Mouse (Mus musculus): Measurements from ENCODE around the gene Cox16. TPM values are rescaled to one million over a fixed set of nuclear protein-coding genes. Genes with fewer than 3 reads are reported as not detected.
"Not testable (repeated sequence)": the region's sequence is repeated elsewhere in the genome, so short reads cannot be mapped to it uniquely, and the experiment has no call there.

Cox16 gene
- total RNA-seq (2021) (10 to 100 TPM; 58.8 to 66.8 TPM), polyA plus RNA-seq (2012; rRNA removed) (56.6 and 78.9 TPM in 2 replicates)
- long read RNA-seq, transcript Cox16-202 (4 exons, 668 nt) = major isoform, 21 of 39 reads
- long read RNA-seq, transcript Cox16-201 (4 exons, 2,007 nt) = minor isoform, 10 of 39 reads
- long read RNA-seq, partial matches to known transcripts = 0 of 39 reads
- long read RNA-seq, other reads (novel, unspliced or antisense) = 2 of 39 reads

DNA sequence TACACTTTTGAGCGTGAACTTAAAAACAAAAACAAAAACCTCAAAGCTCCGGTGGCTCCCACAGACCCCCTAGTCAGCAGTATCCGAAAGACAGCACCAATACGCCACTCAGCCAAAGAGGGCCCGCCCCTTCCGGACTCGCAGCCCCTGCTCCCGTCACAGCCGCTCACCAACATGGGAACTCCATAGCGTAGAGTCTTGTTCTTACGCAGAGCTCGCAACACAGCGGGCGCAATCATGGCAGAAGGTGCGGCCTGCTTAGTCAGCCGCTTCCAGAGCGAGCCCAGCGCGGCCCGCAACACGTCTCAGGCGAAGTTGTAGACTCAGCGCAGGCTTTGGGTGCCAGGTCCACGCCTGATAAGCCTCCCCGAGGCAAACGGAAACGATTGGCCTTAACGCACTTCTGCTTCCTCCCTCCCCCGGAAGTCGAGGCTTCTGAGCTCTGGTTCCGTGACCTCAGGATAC is at the start of gene Cox16:
Gene Cox16 (minus strand): TSS at position 401 of the 465 bp plus-strand sequence.
- Histone ChIP-seq H3K79me2 (replicated peaks; ENCODE audit: control insufficient read depth, insufficient read depth, low read length) (peaks cover 3% of the 10 kb centered on the region), H3K27ac (peak within 1 kb of the TSS; percentile 96), H3K9ac (ENCODE audit: low read depth, low read length) (peak within 1 kb of the TSS; percentile 79), H3K27me3 (ENCODE audit: control insufficient read depth, insufficient read depth, low read length) (no peaks in the 10 kb centered on the region), H3K4me1 (ENCODE audit: control insufficient read depth, insufficient read depth, low read length) (no peaks in the 10 kb centered on the region), H3K4me3 (peak within 1 kb of the TSS; percentile 94), H3K36me3 (ENCODE audit: control insufficient read depth, insufficient read depth, low read length) (no peaks in the 10 kb centered on the region)
- peak; percentile 79 for TF ChIP-seq POLR2A (IDR thresholded peaks at IDR 0.05; ENCODE audit: insufficient read depth, low read depth, low read length)
- TF ChIP-seq EP300 (IDR thresholded peaks at IDR 0.05; ENCODE audit: insufficient read depth, low read depth, low read length) = 0 out of 2 replicates have a peak, but pooled peaks have one; percentile 19
- no peak for TF ChIP-seq CTCF (IDR thresholded peaks at IDR 0.05)
- DNase-seq = peak; percentile 91 to 94
- intact Hi-C loops (cut with DNase I) = loop anchor here (5.0 to 10.0 kb wide), 3 partner anchors 48 to 630 kb away; partner anchors contain the start of genes Gm20498, Med6 and Synj2bp
- WGBS = under 1% methylated on average over 31 of the region's 31 CpGs

DNA sequence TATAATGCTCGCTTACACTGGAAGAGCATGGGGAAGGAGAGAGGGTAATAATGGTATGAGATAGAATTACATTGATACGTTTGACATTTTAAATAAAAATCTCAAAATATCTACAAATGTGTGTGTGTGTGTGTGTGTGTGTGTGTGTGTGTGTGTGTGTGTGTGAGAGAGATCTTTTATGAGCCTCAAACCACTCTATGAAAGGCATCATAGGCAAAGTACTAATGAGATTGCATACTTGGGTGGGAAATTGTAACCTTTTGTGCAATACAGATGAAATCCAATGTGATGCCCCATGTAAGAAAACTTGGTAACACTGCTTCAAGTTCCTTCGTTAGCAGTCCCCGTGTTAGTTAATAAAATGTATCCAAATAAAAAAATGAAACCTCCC is 48.1 kb upstream of the Cox16 start:
- no peak for DNase-seq
- peaks cover 1% of the 10 kb centered on the region; the same call in 1 of the 2 replicates for H3K4me1 ChIP-seq (ENCODE audit: control insufficient read depth, insufficient read depth, low read length)
- WGBS = 39% methylated on average over 4 of the region's 4 CpGs
- peak overlapping the region; percentile 91 for H3K9ac ChIP-seq (ENCODE audit: low read depth, low read length)
- 0 out of 2 replicates have a peak, but pooled peaks cover 2% of the 10 kb centered on the region for H3K36me3 ChIP-seq (ENCODE audit: control insufficient read depth, insufficient read depth, low read length)
- no peaks in the 10 kb centered on the region for H3K27me3 ChIP-seq (ENCODE audit: control insufficient read depth, insufficient read depth, low read length)
- peak overlapping the region; percentile 85 for H3K27ac ChIP-seq
- H3K4me3 ChIP-seq = peak overlapping the region; percentile 83
- no peak for TF ChIP-seq CTCF (IDR thresholded peaks at IDR 0.05)
- no peak for TF ChIP-seq EP300 (IDR thresholded peaks at IDR 0.05; ENCODE audit: insufficient read depth, low read depth, low read length)
- TF ChIP-seq POLR2A (IDR thresholded peaks at IDR 0.05; ENCODE audit: insufficient read depth, low read depth, low read length) = no peak
- peaks cover 2% of the 10 kb centered on the region for H3K79me2 ChIP-seq (replicated peaks; ENCODE audit: control insufficient read depth, insufficient read depth, low read length)
- intact Hi-C loops (cut with DNase I) = loop anchor here (5.0 kb wide), 2 partner anchors 51 to 59 kb away; no protein-coding TSS in a partner anchor

DNA sequence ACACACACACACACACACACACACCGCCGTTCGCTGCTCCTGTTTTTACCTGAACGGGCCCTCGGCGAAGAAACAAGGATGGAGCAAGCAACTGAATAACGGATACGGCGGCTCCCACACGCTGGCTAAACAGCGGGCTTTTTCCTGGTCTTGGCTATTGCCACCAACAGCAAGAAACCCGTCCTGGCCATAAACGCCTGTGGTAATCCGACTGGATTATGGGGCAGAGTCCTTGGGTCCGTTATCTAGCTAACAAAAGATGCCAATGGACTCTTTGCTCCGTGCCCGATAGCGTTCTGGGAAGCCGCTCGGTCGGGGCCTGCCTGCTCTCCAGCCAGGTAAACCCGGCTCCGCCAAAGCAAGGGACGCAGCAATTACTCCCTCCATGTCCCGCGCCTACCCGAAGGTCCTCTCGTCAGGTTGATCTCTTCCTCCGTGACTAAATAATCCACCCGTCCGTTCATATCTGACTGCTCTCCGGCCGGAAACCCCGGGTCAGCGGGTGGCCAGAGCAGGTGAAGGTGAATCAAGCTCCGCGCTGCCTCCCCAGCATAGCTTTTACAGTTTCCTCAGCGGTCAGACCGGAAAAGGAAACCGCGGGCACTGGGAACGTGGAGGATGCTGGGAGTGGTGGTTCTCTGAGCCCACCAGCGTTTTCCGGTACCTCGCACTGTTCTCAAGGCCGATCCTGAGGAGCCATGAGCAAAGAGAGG is 47.5 kb upstream of the Cox16 start, which contains the start of the genes Gm20498 and Synj2bp:
Gene Gm20498 (minus strand): TSS at position 590 of the 713 bp plus-strand sequence.
Gene Synj2bp (minus strand): TSS at position 596 of the 713 bp plus-strand sequence.
- no peaks in the 10 kb centered on the region for H3K27me3 ChIP-seq (ENCODE audit: control insufficient read depth, insufficient read depth, low read length)
- peak; percentile 85 to 87 for DNase-seq
- H3K4me1 ChIP-seq (ENCODE audit: control insufficient read depth, insufficient read depth, low read length) = peaks cover 1% of the 10 kb centered on the region; the same call in 1 of the 2 replicates
- no peak for TF ChIP-seq CTCF (IDR thresholded peaks at IDR 0.05)
- TF ChIP-seq POLR2A (IDR thresholded peaks at IDR 0.05; ENCODE audit: insufficient read depth, low read depth, low read length) = peak; percentile 83
- TF ChIP-seq EP300 (IDR thresholded peaks at IDR 0.05; ENCODE audit: insufficient read depth, low read depth, low read length) = no peak
- peak within 1 kb of the TSS; percentile 85 for H3K27ac ChIP-seq
- WGBS = under 1% methylated on average over 46 of the region's 46 CpGs
- peaks cover 2% of the 10 kb centered on the region for H3K79me2 ChIP-seq (replicated peaks; ENCODE audit: control insufficient read depth, insufficient read depth, low read length)
- H3K9ac ChIP-seq (ENCODE audit: low read depth, low read length) = peak within 1 kb of the TSS; percentile 91
- 0 out of 2 replicates have a peak, but pooled peaks cover 2% of the 10 kb centered on the region for H3K36me3 ChIP-seq (ENCODE audit: control insufficient read depth, insufficient read depth, low read length)
- intact Hi-C loops (cut with DNase I) = loop anchor here (5.0 kb wide), 2 partner anchors 50 to 60 kb away; no protein-coding TSS in a partner anchor
- H3K4me3 ChIP-seq = peak within 1 kb of the TSS; percentile 83

DNA sequence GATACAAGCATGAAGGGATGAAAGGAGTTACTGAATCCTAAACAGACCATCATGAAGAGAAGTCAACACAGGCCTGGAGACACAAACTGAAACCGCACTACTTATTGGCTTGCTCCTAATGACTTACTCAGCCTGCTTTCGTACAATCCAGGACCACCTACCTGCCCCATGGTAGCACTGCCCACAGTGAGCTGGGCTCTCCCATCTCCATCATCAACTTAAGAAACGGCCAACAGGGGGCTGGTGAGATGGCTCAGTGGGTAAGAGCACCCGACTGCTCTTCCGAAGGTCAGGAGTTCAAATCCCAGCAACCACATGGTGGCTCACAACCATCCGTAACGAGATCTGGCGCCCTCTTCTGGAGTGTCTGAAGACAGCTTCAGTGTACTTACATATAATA is 45.7 kb upstream of the Cox16 start:
- not testable (repeated sequence) for H3K79me2 ChIP-seq (replicated peaks; ENCODE audit: control insufficient read depth, insufficient read depth, low read length); H3K9ac ChIP-seq (ENCODE audit: low read depth, low read length); H3K27me3 ChIP-seq (ENCODE audit: control insufficient read depth, insufficient read depth, low read length); H3K27ac ChIP-seq; H3K36me3 ChIP-seq (ENCODE audit: control insufficient read depth, insufficient read depth, low read length); H3K4me3 ChIP-seq; H3K4me1 ChIP-seq (ENCODE audit: control insufficient read depth, insufficient read depth, low read length); DNase-seq
- 76% methylated on average over 8 of the region's 8 CpGs for WGBS
- intact Hi-C loops (cut with DNase I) = loop anchor here (5.0 kb wide), 2 partner anchors 48 to 62 kb away; no protein-coding TSS in a partner anchor

DNA sequence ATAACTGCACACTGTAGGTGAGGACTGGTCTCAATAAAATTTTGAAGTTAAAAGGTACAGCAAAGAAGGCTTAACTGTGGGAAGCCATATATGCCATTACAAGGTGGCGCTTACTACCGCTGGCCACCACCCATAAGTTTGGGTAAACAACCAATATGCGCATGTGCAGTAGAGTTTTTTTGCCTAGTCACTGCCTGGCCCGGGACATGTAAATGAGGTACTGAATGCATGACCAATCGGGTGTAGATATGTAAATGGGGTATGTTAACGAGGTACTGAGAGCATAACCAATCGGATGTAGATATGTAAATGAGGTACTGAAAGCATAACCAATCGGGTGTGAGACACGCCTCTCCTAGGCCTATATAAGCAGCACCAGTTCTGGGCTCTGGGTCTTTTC is 12.0 kb upstream of the Cox16 start:
- H3K27ac ChIP-seq; H3K79me2 ChIP-seq (replicated peaks; ENCODE audit: control insufficient read depth, insufficient read depth, low read length); H3K9ac ChIP-seq (ENCODE audit: low read depth, low read length); H3K36me3 ChIP-seq (ENCODE audit: control insufficient read depth, insufficient read depth, low read length); DNase-seq; H3K4me1 ChIP-seq (ENCODE audit: control insufficient read depth, insufficient read depth, low read length); H3K27me3 ChIP-seq (ENCODE audit: control insufficient read depth, insufficient read depth, low read length); H3K4me3 ChIP-seq; intact Hi-C loops (cut with DNase I): not testable (repeated sequence)
- 98% methylated on average over 9 of the region's 9 CpGs for WGBS

DNA sequence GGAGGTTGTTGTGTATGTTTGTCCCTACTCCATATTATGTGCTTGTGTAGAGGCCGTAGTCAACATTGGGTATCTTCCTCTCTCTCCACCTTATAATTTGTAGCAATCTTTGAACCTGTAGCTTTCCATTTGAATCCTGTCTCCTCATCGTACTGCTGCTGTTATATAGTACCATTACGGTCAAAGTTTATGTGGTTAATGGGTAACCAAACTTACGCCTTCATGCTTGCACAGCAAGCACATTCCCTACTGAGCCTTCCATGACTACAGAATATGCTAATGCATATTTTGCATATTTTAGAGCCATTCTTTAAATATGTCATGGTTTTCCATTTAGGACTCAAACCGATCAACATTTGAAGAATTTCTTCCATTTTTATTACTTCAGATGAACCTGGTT is 5.6 kb upstream of the Cox16 start:
- Histone ChIP-seq H3K36me3 (ENCODE audit: control insufficient read depth, insufficient read depth, low read length) (no peaks in the 10 kb centered on the region), H3K4me3 (no peak overlapping the region), H3K27ac (no peak overlapping the region), H3K4me1 (ENCODE audit: control insufficient read depth, insufficient read depth, low read length) (no peaks in the 10 kb centered on the region), H3K79me2 (replicated peaks; ENCODE audit: control insufficient read depth, insufficient read depth, low read length) (no peaks in the 10 kb centered on the region), H3K27me3 (ENCODE audit: control insufficient read depth, insufficient read depth, low read length) (no peaks in the 10 kb centered on the region), H3K9ac (ENCODE audit: low read depth, low read length) (no peak overlapping the region)
- 97% methylated on average over 5 of the region's 5 CpGs for WGBS
- DNase-seq = no peak
- TF ChIP-seq EP300 (IDR thresholded peaks at IDR 0.05; ENCODE audit: insufficient read depth, low read depth, low read length) (no peak), CTCF (IDR thresholded peaks at IDR 0.05) (no peak), POLR2A (IDR thresholded peaks at IDR 0.05; ENCODE audit: insufficient read depth, low read depth, low read length) (no peak)
- intact Hi-C loops (cut with DNase I) = no loop called here

All from heart, adult 2 months (tissue).